Mouse (Mus musculus): Measurements from ENCODE around the gene Dgcr6.

Dgcr6 gene

DNA sequence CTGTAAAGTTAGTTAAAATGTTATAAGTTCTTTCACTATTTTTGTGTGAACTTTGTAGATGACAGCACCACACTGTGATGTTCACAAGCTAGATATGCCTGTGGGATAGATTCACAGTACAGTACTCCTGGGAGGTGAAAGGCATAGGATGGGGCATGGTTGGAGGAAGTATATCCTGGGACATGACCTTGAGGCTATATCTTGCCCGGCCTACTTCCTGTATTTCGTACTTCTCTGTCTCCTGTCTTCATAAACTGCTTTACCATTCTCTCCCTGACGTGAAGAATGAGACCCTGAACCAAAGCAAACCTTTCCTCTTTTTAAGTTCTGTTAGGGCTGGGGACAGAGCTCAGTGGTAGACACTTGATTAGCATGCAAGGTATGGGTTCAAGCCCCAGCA lies 65.6 kb downstream of the Dgcr6 start:
- no peak for DNase-seq (ENCODE audit: low spot score in 2 of 2)

DNA sequence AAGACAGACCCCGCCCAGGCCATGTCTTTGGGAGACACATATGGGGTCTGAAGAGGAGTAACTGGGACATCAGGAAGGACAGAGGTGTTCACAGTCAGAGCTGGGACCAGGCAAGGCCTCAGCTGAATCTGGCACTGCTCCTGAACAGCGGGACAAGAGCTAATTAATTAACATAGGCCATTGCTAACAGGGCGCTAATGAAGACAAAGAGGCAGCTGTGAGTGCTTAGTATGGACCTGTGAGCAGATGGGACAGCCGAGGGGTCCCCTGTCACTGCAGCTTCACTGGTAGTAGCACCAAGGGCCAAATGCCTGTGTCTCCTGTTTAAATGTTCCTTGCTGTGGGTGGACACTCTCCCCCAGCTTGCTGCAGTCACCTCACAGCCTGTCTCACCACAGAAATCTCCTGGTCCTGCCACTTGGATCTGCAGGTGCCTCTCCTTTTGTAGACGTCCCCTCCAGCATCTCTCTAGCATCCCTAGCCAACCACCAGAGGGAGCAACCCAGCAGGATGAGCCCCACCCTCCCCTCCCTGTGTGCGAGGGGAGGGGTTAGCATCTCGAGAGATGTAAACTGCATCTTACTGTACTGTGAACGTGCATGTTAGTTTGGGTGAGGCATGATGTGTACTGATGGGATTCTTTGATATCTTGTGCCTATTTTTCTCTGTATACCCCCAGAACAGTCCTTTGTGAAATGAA lies 66.5 kb downstream of the Dgcr6 start:
- peak in 1 of 2 experiments; percentile 73 for DNase-seq (ENCODE audit: low spot score in 2 of 2)

Data from right cerebral cortex, postnatal 10 days (tissue).